12 mouse cellular contexts compared by ENCODE assay signal in genomic region chr4:96874644-96875043, GRCm38 (mm10).
A peak's percentile ranks its signal among the peaks of the same experiment; 100 is the strongest.
DNase-seq lines count a peak whose midpoint lies in the region; ATAC-seq and TF ChIP-seq lines count a peak whose summit lies in the region.
"Had no signal": no experiment of that assay in that cellular context is flagged by ENCODE, and none has a peak within 500 bp of the region (broad histone marks: within the 10 kb centered on the region; RNA-seq: fewer than 3 reads in every experiment).

No protein-coding gene starts in this region.

- DNase-seq in cerebellum, postnatal 10 days = peak; percentile 21 to 35
- DNase-seq in hindbrain, postnatal 0 days (ENCODE audit: low spot score) = peak; percentile 34
- peak; percentile 3 for DNase-seq in left cerebral cortex, postnatal 4 days
- no peak for DNase-seq in left cerebral cortex, postnatal 10 days (ENCODE audit: extremely low spot score in 1 of 2, low spot score in 2 of 2)
- peak; percentile 54 for DNase-seq in brain, embryonic 14.5 days (ENCODE audit: low read depth)
- no peak for DNase-seq in spleen, adult 18-20 months
- DNase-seq: B cell, adult 2 months had no signal

- peak; percentile 49 for TF ChIP-seq CTCF in hindbrain, postnatal 0 days (IDR thresholded peaks at IDR 0.05; ENCODE audit: low read depth)
- TF ChIP-seq CTCF in brain, embryonic 14.5 days (IDR thresholded peaks at IDR 0.05; ENCODE audit: borderline replicate concordance, extremely low read depth, insufficient read depth, insufficient read length) = peak; percentile 30; the same call in 1 of the 2 replicates

- no peaks in the 10 kb centered on the region for H3K9me3 ChIP-seq in hindbrain, postnatal 0 days (ENCODE audit: low read length)
- H3K9me3 ChIP-seq in hindbrain, embryonic 13.5 days = no peaks in the 10 kb centered on the region
- H3K9me3 ChIP-seq: heart, embryonic 10.5 days had no signal

- H3K36me3 ChIP-seq in hindbrain, postnatal 0 days (ENCODE audit: insufficient read depth, low read length) = no peaks in the 10 kb centered on the region
- H3K36me3 ChIP-seq in hindbrain, embryonic 13.5 days = no peaks in the 10 kb centered on the region
- H3K36me3 ChIP-seq: G1E; heart, embryonic 10.5 days had no signal

- no peak overlapping the region for H3K9ac ChIP-seq in hindbrain, postnatal 0 days (replicated peaks; ENCODE audit: low read length)
- H3K9ac ChIP-seq in hindbrain, embryonic 13.5 days = no peak overlapping the region
- H3K9ac ChIP-seq: liver, embryonic 14.5 days had no signal

- intact Hi-C loops in left cerebral cortex, postnatal 4 days (cut with DNase I) = no loop called here
- intact Hi-C loops in left cerebral cortex, postnatal 10 days (cut with DNase I) = no loop called here

- H3K27me3 ChIP-seq in hindbrain, postnatal 0 days (ENCODE audit: insufficient read depth, low read length) = no peaks in the 10 kb centered on the region
- no peaks in the 10 kb centered on the region for H3K27me3 ChIP-seq in hindbrain, embryonic 13.5 days

- no peak overlapping the region for H3K4me3 ChIP-seq in hindbrain, postnatal 0 days (ENCODE audit: low read length)
- no peak overlapping the region for H3K4me3 ChIP-seq in hindbrain, embryonic 13.5 days
- H3K4me3 ChIP-seq: heart, embryonic 10.5 days had no signal

- ATAC-seq in cerebellum, adult (ENCODE audit: insufficient number of reproducible peaks, low FRiP score, low TSS enrichment) = no peak
- no peak for ATAC-seq in hindbrain, postnatal 0 days
- ATAC-seq in hindbrain, embryonic 13.5 days (ENCODE audit: low FRiP score) = no peak

- TF ChIP-seq POLR2A in brain, embryonic 14.5 days (IDR thresholded peaks at IDR 0.05; ENCODE audit: borderline replicate concordance, extremely low read depth, insufficient read depth, insufficient read length, poor library complexity, severe bottlenecking) = no peak

- H3K4me1 ChIP-seq in hindbrain, postnatal 0 days (ENCODE audit: insufficient read depth, low read length) = no peaks in the 10 kb centered on the region
- no peaks in the 10 kb centered on the region for H3K4me1 ChIP-seq in hindbrain, embryonic 13.5 days (replicated peaks)
- H3K4me1 ChIP-seq: heart, embryonic 10.5 days had no signal

- H3K4me2 ChIP-seq in hindbrain, postnatal 0 days (ENCODE audit: low read depth, low read length) = no peak overlapping the region
- no peak overlapping the region for H3K4me2 ChIP-seq in hindbrain, embryonic 13.5 days

- no peak overlapping the region for H3K27ac ChIP-seq in hindbrain, postnatal 0 days
- no peak overlapping the region for H3K27ac ChIP-seq in hindbrain, embryonic 13.5 days
- H3K27ac ChIP-seq: heart, embryonic 10.5 days; liver, embryonic 14.5 days had no signal

Comparison
In these comparisons a context has a peak if more than half of its experiments do, and no peak if none do; other contexts are left out.
1. DNase-seq: peak in cerebellum, postnatal 10 days (2 of 2), hindbrain, postnatal 0 days (single experiment), left cerebral cortex, postnatal 4 days (single experiment) and brain, embryonic 14.5 days (single experiment); none in left cerebral cortex, postnatal 10 days (0 of 2) and spleen, adult 18-20 months (0 of 2).